Mouse (Mus musculus) MN1 (cell line): Measurements from ENCODE around the gene Dapl1.
A peak's percentile ranks its signal among the peaks of the same experiment; 100 is the strongest.

ENCODE experiments used
- DNase-seq: peaks from one replicate; pipeline ENCODE4 v3.0.0-alpha.2; 2016; ENCODE audit warnings: low spot score

Dapl1 gene

DNA sequence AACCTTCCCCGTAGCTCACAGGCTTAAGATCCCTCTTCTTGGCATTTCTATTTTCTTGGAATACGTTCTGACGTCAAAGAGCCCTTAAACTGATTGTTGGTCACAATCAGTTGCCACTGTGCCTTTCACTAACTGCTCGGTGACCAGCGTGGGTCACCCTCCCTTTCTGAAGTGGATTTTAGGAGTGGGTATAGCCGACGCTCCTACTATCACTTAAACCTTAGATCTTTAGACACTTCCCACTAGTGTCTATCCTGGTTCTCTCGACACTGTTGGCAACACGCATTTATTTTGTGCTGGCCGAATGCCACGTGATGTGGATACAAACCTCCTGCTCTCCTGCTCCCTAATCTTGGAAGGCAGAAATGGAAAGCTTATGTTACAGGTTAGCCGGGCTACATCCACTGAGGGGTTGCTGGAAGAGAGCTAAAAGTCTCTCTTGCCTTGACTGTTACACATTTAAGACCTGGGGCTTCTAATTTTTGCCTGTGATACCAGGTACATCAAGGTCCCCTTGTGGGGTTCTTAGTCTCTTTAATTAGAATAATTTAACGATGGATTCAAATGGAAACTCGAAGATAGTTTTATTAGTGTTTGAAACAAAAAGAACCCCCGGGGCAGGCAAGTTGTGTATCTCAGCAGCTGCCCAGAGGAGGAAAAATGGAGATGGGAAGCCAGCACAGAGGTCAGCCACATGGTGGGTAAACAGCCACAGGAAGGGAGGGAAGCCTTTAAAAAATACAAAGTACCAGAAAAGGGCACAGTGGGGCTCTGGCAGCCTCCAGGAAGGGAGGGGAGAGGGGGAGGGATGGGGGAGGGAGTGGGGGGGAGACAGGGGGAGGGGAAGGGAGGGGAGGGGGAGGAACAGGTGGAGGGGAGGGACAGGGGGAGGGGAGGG is 13.2 kb upstream of the Dapl1 start:
- DNase-seq = no peak

DNA sequence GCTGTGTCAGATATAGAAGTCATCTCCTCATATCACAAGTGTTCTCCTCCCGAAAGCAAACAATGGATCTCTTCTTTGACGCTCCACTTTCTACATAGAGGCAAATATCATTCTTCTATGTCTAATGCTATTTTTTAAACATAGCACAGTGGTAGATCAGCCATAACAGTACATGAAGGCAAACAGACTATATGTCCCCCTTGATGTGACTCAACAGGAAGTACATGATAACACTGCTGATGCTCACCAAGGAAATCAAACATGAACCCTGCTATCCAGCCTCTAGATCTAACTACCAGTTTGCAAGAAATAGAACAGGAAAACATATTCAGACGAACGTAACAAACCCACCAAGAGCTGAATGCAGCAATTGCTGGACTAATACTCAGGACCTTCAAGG is 10.1 kb upstream of the Dapl1 start:
- DNase-seq = no peak

DNA sequence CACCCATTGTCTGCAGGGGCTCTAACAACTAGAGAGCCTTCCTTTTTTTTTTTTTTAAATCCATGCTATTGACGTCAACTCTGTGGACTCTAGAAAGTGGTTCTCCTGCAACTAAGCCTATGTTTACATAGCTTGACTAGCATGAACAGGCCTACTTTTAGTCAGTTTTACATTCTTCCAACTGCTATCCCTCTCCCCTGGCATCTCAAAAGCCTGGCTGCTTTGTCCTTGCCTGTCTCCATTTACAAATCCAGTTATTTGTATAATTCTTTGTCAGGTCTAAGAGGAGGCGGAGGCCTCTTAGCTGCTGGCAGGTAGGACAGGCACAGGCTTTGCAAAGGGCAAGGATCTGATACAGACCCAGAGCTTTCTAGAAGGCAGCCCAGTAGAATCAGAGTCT is 627 bp downstream of the Dapl1 start:
- DNase-seq = no peak

DNA sequence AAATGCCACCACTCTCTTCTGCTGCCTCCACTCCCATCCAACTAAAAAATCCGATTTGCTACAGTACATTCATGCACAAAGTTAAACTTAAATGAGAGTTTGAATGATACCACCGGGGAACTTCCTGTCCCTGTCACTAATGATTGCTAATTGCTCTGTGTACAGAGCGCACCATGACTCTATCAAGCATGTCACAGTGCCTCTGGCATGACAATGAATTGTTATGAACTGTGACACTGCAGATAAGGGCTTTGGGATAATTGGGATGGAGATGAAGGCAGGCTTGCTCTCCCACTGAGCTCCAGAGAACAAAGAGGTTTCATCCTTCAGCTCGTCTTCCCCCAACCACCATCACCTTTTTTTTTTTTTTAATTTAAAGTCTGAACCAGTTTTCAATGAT is 1.2 kb downstream of the Dapl1 start:
- DNase-seq = no peak

DNA sequence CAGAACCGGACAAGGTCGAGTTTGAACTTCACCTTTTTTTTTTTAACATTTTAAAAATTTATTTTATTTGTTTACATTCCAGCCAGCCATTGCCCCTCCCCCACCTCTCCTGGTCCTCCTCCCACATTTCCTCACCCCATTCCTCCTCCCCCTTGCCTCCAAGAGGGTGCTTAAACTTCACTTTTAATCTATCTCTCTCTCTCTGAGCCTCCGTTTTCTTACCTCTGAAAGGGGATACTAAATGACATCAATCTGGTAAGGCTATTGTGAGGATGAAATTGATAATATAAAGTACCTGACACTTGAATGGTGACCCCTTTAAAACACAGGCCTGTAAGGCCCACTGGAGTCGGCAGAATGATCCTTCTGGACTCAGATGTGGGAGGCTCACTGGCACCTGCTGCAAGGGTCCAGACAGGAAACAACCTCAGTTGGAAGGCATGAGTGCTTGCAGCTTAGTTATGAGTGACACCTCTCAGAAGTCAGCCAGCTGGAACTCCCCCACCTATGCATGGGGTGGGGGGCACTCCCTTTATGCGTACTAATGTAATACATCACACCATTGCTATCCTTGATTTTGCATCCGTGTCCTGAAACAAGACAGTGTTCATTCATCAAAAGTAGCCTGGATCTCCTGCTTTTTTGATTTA is 1.9 kb downstream of the Dapl1 start:
- no peak for DNase-seq

DNA sequence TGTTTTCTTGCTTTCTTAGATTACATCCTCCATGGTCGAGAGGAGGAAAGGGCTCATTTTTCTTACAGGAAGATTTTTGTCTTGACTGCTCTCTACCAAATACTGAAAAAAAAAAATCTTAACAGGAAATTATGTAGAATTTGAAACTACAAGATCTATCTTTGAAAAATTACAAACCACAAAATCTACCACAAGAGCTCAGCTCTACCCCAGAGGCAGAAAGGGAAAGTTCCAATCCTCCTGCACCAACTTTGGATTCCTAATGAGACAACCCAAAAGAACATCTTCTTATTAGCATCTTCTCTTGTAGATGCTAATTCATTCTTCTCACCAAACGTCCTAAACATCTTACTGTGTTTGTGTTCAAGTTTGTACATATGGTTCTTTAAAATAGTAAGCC is 3.8 kb downstream of the Dapl1 start:
- DNase-seq = no peak

DNA sequence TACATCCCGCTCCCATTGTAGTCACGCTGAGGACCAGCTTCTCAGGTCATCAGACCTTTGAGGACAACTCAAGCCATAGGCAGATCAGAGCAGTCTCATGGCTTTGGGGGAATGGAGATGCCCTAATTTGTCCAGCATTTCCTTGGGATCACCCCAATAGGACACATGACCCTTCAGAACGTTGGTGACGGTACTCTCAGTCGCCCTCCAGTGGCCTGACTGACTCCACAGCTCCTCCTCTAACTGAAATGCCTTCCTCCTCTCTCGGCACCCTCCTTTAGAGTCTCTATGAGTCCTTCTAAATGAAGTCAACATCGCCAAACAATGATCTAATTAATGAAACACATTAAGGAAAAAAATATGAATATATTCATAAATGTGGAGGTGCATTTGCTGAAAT is 5.9 kb downstream of the Dapl1 start:
- DNase-seq = no peak

DNA sequence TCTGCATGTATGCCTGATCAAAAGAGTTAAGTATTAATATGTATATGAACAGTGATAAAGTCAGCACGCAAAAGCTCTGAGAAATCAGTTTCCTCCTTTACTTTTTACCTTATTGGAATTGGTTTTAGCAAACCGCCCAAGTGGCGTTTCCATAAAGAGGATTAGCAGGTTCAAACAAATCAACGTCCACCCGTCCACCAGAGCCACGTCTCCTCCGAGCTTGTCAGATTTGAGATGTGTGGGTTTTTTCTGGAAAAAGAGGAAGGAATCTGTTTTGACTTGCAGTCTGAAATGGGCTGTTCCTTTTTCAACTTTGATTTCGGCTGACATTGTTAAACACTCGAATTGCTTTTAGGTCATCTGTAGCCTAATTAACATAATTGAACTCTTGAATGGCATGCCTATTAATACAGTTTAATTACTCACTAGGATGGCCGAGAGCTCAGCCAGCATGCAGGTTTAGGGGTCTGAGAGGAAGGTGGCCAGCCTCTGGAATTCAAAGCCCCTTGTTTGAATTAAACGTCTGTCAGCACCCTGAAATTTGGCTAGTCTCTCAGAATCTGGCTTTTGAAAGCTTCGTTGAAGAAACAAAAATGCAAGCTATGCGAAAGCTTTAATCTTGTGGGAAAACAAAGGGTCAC is 9.1 kb downstream of the Dapl1 start:
- DNase-seq = no peak

DNA sequence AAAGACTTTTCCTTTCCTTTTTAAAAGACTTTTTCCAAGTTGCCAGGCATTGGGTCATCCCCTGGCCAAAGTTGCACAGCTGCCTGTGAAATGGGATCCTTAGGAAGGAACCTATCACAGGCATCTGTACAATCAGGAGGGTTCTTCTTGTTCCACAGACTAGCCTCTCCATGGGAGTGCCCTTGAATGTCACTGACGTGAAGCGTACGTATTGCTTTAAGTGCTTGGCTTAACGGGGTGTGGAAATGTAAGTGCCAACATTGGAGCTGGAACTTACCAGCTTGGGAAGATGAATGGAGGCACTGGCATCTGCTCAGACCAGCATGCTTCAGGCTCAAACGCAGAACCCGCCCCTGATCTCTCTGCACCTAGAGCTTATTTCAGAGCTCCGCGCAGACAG is 14.7 kb downstream of the Dapl1 start:
- no peak for DNase-seq

DNA sequence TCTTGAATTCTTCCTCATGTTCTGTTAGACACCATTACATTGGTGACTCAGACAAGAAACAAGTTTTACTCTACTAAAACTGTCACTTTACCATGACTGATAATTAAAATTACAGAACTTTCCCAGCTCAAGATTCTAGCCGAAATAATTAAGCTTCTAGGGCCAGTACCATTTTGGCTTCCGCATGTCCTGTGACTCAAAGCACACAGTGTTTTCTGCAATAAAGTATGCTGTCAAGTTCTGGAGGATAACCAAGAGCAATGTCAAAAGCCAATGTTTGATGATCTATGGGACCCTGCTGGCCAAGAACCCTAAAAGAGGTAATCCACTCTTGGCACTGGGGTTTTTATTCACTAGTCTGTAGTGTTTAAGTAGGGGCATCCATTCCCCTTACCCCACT is 15.3 kb downstream of the Dapl1 start:
- no peak for DNase-seq

DNA sequence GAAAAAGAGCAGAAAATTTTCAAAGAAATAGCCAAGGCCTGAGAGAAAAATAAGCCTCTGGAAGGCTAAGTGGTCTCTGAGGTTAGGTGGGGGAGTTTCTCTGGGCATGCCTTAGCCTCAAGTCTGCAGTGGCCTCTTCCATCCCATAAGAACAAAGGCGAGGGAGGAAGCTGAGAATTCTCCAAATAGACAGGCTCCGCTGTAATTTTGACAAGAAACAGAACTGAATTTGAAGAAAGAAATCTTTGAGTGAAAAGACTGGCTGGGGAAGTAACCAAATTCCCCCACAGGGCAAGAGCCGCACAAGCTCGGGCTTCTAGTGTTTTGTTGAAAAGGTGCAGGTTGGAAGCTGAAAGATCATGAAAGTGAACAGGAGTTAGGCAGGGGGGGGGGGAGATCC is 24.6 kb downstream of the Dapl1 start:
- no peak for DNase-seq

DNA sequence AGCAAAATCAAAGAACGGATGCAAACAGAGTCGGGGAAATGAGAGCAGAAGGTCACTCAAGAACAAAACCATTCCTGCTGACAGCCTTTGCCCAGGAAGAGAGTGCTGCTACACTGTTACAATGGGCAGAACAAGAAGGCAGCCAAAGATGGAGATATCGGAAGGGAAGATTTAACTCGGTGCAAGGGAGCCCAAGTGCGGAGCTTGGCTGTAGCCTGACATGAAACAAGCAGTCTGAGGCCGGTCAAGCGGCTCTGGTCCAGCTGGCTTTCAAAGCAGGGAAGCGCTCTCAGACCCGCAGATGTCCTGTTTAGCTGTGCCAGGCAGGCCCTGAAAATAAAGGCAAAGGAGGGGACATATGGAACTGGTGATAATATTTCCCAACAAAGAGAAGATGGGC is 26.0 kb downstream of the Dapl1 start:
- DNase-seq = no peak

DNA sequence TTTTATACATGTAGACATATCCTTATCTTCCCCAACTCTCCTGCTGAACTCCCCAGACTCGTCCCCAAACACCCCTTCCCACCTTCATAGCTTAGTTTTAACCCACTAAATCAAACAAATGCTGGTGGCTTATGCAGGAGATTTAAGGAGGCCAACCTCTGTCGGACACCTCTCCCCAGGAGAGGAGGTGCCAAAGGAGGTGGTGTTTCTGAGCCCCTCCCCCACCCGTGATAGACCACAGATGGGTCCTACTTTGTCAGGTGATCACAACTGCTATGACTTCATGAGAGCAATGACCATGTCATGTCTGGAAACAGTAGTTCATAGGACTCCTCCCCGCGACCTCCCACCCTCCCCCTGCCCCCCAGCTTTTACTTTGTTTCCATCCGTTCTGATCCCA is 26.4 kb downstream of the Dapl1 start:
- DNase-seq = no peak

DNA sequence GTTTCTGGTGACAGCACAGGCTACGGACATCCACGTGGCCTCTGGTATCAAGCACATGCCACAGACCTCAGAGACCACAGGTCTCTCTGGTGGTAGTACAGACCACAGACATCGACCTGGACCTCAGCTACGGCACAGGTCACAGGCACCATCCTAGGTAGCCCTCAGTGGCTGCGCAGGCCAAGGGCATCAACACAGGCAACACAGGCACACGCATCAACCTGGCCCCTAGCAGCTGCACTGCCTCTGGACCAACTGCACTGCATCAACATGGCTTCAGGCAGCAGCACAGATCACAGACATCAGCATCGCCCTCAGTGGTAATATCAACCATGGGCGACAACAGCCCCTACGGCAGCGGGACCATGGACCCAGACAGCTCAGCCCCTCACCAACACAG is 36.2 kb downstream of the Dapl1 start:
- DNase-seq = no peak

DNA sequence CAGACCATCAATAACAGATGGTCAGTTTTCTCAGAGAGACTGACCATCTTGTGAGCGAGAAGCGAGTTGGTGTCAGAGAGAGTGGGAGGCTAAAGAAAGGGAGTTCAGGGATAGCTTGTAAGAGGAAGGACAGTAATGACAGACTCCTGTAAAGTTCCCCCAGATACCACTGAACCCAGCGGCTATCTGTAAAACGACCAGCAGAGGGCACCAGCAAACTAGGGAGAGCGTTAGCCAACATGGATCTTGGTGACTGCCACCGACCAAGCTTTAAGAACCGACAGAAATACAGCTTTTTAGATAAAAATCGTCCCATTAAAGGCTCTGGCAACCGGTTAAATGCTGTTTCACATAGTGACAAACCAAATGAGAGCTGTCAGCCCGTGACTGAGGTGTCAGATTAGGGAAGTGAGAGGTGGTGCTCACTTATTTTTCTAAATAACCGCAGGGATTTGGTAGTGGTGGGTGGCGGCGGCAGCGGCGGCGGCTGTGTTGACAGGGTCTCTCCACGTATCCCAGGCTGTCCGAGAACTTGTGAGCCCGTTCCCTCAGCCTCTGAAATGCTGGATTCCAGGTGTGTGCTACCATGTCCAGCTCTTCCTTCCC is 37.7 kb downstream of the Dapl1 start:
- peak; percentile 89 for DNase-seq

DNA sequence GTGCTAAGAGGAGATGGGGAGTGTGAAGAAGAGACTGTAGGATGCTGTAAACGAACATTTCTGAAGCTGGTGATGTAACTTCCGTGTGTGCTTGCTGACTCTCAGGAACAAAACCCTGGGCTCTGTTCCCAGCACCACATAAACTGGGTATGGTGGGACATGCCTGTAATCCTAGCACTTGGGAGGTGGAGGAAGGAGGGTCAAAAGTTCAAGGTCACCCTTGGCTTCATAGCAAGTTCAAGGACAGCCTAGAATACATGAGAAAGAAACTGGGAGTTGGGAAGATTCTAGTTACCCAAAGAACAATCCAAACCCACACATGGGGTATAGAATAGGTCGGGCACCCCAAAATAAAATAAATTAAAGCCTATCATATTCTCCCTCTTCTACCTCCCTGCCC is 39.1 kb downstream of the Dapl1 start:
- no peak for DNase-seq

DNA sequence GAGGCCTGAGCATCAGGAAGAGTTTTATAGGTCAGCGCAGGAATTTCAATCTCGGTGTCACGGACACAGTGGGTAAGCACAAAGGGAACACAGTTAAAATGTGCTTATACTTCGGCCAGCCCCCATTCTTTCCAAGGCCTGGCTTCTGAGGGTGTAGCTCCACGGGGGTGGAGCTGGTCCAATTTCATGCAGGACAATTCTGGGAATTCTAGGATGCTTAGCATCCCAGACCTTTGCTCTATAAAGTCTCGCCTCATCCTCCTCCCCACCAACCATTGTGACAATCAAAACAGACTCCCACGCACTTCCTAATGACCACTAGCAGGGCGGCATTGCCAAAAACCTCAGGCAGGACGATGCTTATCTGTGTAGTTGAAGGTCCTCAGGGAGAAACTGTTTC is 42.4 kb downstream of the Dapl1 start:
- DNase-seq = no peak

DNA sequence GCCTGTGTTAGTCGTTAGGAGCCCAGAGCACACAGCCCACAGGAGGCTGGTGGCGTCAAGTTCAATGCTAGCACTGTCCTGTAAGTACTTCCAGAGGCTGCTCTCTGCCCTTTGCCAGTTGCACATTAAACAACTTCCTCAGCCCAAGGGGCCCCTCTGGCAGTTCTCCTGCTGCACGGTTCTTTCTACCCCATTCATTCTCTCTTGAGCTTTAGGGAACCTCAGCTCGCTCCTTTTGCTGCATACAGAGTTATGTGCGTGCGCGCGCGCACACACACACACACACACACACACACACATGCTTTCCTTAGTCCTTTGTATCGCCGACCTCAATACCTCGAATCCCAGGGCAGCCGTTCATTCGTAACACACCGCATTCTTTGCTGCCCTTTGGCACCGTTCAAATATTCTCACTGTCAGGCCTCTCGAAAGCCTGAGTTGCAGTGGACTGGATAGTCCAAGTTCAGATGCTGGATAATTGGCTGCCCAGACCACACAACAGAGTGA is 45.2 kb downstream of the Dapl1 start:
- DNase-seq = no peak

DNA sequence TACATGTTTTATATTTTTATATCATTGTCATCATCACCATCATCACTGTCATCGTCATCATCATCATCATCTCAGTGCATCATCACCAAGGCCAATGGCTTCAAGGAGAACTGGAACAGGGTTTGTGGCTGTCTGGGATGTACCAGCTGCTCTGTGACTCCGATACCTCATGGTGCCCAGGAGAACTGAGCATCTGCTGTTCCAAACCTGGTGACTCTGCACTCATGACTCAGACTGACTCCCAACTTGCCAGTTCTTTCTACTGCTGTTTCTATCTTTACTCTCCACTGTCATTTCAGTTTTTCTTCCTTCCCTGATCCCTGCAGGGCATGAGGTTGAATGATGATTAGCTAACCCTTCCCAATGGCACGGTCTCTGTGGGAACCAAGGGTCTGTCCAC is 46.4 kb downstream of the Dapl1 start:
- DNase-seq = no peak

DNA sequence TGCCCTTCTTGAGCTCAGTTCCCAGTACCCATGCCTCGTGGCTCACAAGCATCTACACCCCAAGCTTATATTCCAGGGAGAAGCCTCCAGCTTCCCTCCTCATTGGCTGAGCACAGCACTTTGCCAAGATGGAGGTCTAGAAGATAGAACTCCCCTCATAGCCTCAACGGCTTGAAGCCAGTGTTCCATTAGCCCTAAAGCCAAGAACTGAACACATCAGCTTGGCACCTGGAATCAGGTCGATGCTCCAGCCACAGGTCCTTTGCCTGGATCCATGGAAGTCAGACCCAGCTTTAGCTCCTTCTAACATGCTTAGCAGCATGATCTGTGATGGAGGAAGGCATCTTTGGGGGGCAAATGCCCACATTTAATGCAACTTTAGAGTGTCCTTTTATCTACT is 48.5 kb downstream of the Dapl1 start:
- DNase-seq = no peak

DNA sequence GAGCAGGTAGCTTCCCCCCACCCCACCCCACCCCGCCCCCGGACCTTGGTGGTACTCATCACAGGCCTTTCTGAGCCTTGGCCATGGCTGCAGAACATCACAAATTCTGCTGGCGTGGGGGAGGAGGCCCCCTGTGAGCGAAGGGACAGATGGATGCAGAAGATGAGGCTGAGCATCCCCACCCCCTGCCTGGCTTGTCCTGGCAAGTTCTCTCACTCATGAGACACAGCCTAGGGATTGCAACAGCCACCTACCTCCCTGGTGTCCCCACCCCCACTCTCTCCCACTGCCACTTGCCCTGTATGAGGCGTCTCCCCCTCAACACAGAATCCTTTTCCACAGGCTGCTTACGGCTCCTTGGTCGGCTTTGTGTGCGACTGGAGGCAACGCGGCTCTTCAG is 49.1 kb downstream of the Dapl1 start:
- DNase-seq = no peak

DNA sequence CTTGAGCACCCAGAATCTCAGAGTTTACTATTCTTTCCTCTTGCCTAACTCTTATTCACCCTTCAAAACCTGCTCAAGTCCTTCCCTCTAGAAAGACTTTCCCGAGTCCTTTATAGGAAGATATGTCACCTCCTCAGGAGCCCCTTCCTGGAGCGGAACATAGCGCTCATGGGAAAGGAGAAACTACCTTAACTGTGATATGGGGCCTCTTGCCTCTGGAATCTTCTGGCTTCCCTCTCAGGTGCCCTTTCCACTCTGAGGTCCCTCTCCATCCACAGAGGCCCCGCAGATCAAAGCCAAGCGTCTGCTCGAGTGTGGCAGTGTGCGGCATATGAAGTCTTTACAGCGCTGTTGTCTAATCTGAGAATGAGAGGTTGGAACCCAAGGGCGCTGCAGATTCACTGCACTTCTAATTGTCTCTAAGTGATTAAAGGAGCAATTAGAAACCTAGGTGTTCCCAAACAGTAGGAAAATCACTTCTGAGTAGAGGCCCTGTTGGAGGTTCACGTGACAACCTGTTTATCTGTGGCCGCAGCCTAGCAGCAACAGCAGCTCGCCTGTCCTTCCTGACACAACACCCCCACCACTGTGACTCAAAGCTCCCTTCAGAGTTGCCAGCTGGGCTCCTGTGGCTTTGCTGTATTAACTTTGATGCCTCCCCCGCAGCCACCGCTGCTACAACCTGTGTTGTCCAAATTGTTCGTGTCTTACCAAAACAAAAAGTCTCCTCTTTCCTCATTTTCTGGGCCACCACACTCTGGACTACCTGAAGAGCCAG is 49.7 kb downstream of the Dapl1 start:
- no peak for DNase-seq
